Mouse (Mus musculus) liver, postnatal 0 days (tissue): Measurements from ENCODE around the gene Magi2.

ENCODE experiments used
- CTCF ChIP-seq: sonication (generic); IDR thresholded peaks from 2 replicates; pipeline ENCODE4 v1.5.1; 2016; ENCODE audit warnings: antibody characterized with exemption, low read depth
- EP300 ChIP-seq: IDR thresholded peaks from 2 replicates; pipeline ENCODE4 v1.6.1; 2016; ENCODE audit warnings: antibody characterized with exemption, low read depth, mild to moderate bottlenecking

- TF ChIP-seq CTCF (no peak), EP300 (no peak)
Observed at GRCm38 (mm10) chr5:20667601-20668000, 1440.8 kb downstream of the Magi2 start.
